Mouse (Mus musculus): ENCODE measurements around the gene Rtl3. TPM values are rescaled to one million over a fixed set of nuclear protein-coding genes. Genes with fewer than 3 reads are reported as not detected.

Rtl3 gene
- 1 to 10 TPM in 1 of 26 experiments, not detected in 25; 9.5 TPM for total RNA-seq (2018; cell fraction: chromatin; rRNA removed)
- total RNA-seq (2018; cell fraction: cytosol; rRNA removed) = not detected
- 1 to 10 TPM in 1 of 26 experiments, not detected in 25; 2.3 TPM for total RNA-seq (2018; cell fraction: nucleus; rRNA removed)
- polyA plus RNA-seq (2018) = not detected in 3 replicates

GRCm38 (mm10) chrX:106840409-106840808 is at the start of gene Rtl3:
Rtl3 (minus strand) TSS chrX:106840644.
- Histone ChIP-seq H3K79me2 (ENCODE audit: inconsistent target) (no peaks in the 10 kb centered on the region), H3K4me3 (ENCODE audit: inconsistent target) (no peak within 1 kb of the TSS)
- 85% methylated on average over 6 of the region's 7 CpGs for WGBS (ENCODE audit: missing documents)

GRCm38 (mm10) chrX:106872315-106872714 is 31.9 kb upstream of the Rtl3 start:
- H3K36me3 ChIP-seq (ENCODE audit: inconsistent target) = no peaks in the 10 kb centered on the region
- 17% methylated on average over 1 of the region's 4 CpGs for WGBS (ENCODE audit: missing documents)
- H3K4me3 ChIP-seq (ENCODE audit: inconsistent target) = no peak overlapping the region
- H3K79me2 ChIP-seq (ENCODE audit: inconsistent target) = no peaks in the 10 kb centered on the region
- H3K27ac ChIP-seq = no peak overlapping the region

More at GRCm38 (mm10) chrX:106840409-106840808, at the start of gene Rtl3:
- H3K27ac ChIP-seq = no peak within 1 kb of the TSS
- H3K36me3 ChIP-seq (ENCODE audit: inconsistent target) = no peaks in the 10 kb centered on the region

GRCm38 (mm10) chrX:106871894-106872293 is 31.4 kb upstream of the Rtl3 start:
- Histone ChIP-seq H3K79me2 (ENCODE audit: inconsistent target) (no peaks in the 10 kb centered on the region), H3K27ac (no peak overlapping the region), H3K36me3 (ENCODE audit: inconsistent target) (no peaks in the 10 kb centered on the region), H3K4me3 (ENCODE audit: inconsistent target) (no peak overlapping the region)
- WGBS (ENCODE audit: missing documents) = 61% methylated on average over 3 of the region's 3 CpGs

GRCm38 (mm10) chrX:106871426-106871825 is 31.0 kb upstream of the Rtl3 start:
- no peak overlapping the region for H3K4me3 ChIP-seq (ENCODE audit: inconsistent target)
- WGBS (ENCODE audit: missing documents) = 81% methylated on average over 3 of the region's 3 CpGs
- H3K36me3 ChIP-seq (ENCODE audit: inconsistent target) = no peaks in the 10 kb centered on the region
- H3K79me2 ChIP-seq (ENCODE audit: inconsistent target) = no peaks in the 10 kb centered on the region
- H3K27ac ChIP-seq = no peak overlapping the region

GRCm38 (mm10) chrX:106853523-106854300 is 13.3 kb upstream of the Rtl3 start:
- H3K36me3 ChIP-seq (ENCODE audit: inconsistent target) = no peaks in the 10 kb centered on the region
- WGBS (ENCODE audit: missing documents) = 87% methylated on average over 3 of the region's 3 CpGs
- H3K27ac ChIP-seq = no peak overlapping the region
- no peaks in the 10 kb centered on the region for H3K79me2 ChIP-seq (ENCODE audit: inconsistent target)
- no peak overlapping the region for H3K4me3 ChIP-seq (ENCODE audit: inconsistent target)

- Histone ChIP-seq H3K79me2 (ENCODE audit: inconsistent target) (no peaks in the 10 kb centered on the region), H3K27ac (no peak overlapping the region), H3K36me3 (ENCODE audit: inconsistent target) (no peaks in the 10 kb centered on the region), H3K4me3 (ENCODE audit: inconsistent target) (no peak overlapping the region)
- WGBS (ENCODE audit: missing documents) = 80% methylated on average over 5 of the region's 5 CpGs
Observed at GRCm38 (mm10) chrX:106839591-106839990, 853 bp downstream of the Rtl3 start.

GRCm38 (mm10) chrX:106830494-106830893 is 9.9 kb downstream of the Rtl3 start:
- Histone ChIP-seq H3K36me3 (ENCODE audit: inconsistent target) (no peaks in the 10 kb centered on the region), H3K4me3 (ENCODE audit: inconsistent target) (no peak overlapping the region), H3K27ac (no peak overlapping the region), H3K79me2 (ENCODE audit: inconsistent target) (no peaks in the 10 kb centered on the region)
- whole genome bisulfite sequencing (ENCODE audit: missing documents) = 33% methylated on average over 1 of the region's 1 CpGs

GRCm38 (mm10) chrX:106809560-106810226 is 30.8 kb downstream of the Rtl3 start:
- H3K79me2 ChIP-seq (ENCODE audit: inconsistent target) = no peaks in the 10 kb centered on the region
- H3K4me3 ChIP-seq (ENCODE audit: inconsistent target) = no peak overlapping the region
- H3K36me3 ChIP-seq (ENCODE audit: inconsistent target) = no peaks in the 10 kb centered on the region
- H3K27ac ChIP-seq = no peak overlapping the region
- WGBS (ENCODE audit: missing documents) = 94% methylated on average over 5 of the region's 7 CpGs

GRCm38 (mm10) chrX:106804387-106804786 is 36.1 kb downstream of the Rtl3 start:
- Histone ChIP-seq H3K27ac (no peak overlapping the region), H3K4me3 (ENCODE audit: inconsistent target) (no peak overlapping the region), H3K36me3 (ENCODE audit: inconsistent target) (no peaks in the 10 kb centered on the region), H3K79me2 (ENCODE audit: inconsistent target) (no peaks in the 10 kb centered on the region)
- 88% methylated on average over 2 of the region's 2 CpGs for WGBS (ENCODE audit: missing documents)

- Histone ChIP-seq H3K27ac (no peak overlapping the region), H3K79me2 (ENCODE audit: inconsistent target) (no peaks in the 10 kb centered on the region), H3K4me3 (ENCODE audit: inconsistent target) (no peak overlapping the region), H3K36me3 (ENCODE audit: inconsistent target) (no peaks in the 10 kb centered on the region)
- 15% methylated on average over 2 of the region's 2 CpGs for WGBS (ENCODE audit: missing documents)
Observed at GRCm38 (mm10) chrX:106794686-106795085, 45.8 kb downstream of the Rtl3 start.

Other genes starting within 250 kb of the Rtl3 start
- 13.7 to 15.9 TPM (median 14.0 TPM) in 3 replicates for gene Cysltr1, start 237.0 kb downstream of the Rtl3 start, polyA plus RNA-seq (2018)
- gene Lpar4, start 80.0 kb upstream of the Rtl3 start, polyA plus RNA-seq (2018) = 0.05 TPM in 1 of 3 replicates, not detected in the others
- 0.16 to 0.76 TPM (median 0.25 TPM) in 3 replicates for gene P2ry10, start 247.8 kb upstream of the Rtl3 start, polyA plus RNA-seq (2018)

All from macrophage (primary cell).